Mouse (Mus musculus) cerebellum, adult 9-11 months (tissue): Measurements from ENCODE around the gene Fkbp5.
A peak's percentile ranks its signal among the peaks of the same experiment; 100 is the strongest.

Experiments
- DNase-seq: peaks from one replicate; pipeline ENCODE4 v3.0.0; 2022

Fkbp5 gene

DNA sequence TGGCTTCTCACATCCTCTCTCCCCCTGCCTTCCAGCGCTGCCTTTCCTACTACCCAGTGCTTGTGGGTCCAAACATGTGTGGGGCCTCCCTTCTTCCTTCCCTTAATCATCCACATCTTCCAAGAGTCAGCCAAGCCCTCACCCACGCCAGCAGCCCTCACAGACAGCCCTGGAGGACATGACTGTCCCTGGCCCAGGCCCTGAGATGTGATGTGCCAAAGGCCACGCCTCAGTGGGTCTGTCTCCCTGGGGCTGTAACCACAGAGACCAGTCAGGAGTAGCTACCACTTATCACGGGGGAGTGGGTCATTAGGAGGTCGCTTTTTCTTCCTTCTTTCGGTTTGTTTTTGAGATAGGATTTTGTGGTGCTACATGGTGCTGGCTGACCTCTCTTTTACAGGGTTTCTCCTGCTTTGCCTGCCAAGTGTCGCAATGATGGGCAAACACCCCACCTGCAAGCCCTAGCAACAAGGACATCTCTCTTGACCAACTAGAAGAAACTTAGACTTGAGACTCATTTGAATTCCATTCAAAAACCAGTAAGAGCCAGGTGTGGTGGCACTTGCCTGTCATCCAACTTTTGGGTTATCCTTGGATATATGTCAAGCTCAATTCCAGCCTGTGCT lies 15.0 kb downstream of the Fkbp5 start:
- no peak for DNase-seq

DNA sequence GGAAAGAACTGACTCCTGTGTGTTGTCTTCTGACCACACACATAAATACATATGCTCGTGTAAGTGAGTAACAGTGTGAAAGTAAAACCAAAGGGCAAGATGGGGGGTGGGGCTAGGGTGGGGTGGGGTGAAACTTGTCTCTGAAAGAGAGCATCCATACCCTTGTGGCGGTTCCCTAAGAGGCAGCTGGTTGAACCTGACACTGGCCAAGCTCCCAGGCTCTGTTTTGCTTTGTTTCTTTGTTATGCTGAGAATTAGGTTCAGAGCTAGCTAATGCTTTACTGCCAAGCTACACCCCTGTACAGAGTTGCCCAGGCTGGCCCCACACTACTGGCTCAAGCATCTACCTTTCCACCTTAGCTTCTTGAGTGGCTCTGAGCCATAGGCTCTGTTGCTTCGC lies 16.9 kb downstream of the Fkbp5 start:
- DNase-seq = no peak

DNA sequence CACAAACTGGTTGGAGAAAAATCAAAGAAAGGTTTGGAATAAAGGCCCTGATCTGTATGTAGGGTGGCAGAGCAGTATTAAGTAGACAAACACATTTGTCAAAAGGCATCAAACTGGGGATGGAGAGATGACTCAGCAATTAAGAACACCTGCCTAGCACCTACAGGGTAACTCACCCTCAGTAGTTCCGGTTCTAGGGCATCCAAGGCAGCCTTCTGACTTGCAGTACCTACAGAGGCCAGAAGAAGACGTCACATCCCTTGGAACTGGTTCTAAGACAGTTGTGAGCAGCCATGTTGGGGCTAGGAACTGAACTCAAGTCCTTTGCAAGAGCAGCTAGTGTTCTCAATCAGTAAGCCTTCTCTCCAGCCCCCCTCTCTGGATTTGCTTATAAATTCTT lies 18.1 kb downstream of the Fkbp5 start:
- DNase-seq = no peak

DNA sequence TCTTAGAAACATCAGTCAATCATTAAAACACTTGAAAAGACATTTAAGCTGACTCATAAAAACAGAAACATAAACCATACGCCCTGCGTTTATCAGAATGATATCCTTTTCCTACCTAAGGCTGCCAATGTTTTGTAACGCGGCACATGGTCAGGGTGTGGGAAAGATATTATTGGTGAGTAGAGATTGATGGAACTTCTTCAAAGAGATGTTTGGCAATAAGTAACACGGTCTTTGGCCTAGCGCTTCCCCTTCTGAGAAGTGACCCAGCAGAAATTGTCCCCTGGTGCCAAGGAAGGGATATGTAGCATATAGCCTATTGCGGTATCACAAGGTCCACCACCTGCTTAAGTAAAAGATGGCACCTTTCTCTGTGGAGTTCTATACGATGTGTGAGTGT lies 21.5 kb downstream of the Fkbp5 start:
- no peak for DNase-seq

DNA sequence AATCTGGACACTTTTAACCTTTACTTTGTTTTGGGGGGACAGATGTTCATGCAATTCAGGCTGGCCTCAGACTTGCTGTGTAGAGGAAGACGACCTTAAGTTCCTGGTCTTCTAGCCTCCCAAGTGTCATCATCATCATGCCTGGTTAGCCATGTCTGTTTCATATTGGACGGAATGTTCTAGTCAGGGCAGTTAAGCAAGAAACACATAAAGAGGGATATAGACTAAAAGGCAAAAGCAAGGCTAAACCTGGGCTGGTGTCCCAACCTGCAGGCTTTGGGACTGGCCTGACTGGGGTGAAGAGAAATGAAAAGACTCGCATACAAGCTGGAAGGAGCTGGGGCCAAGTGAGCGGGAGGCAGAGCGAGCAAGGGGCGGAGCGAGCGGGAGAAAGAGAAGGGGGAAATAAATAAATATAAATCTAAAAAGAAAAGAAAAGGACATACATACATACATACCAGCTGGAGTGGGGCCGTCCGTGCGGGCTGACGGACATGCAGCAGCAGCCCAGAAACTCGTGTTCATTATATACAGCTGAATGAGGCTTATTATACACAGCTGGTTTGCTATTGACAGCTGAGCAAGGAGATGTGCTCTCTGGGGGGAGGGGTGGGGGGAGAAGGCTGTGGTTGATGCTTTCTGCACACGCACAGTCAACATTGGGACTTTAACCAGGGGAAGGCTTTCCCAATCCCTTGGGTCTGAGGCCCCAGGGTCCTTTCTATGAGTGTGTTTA lies 26.1 kb downstream of the Fkbp5 start:
- no peak for DNase-seq

DNA sequence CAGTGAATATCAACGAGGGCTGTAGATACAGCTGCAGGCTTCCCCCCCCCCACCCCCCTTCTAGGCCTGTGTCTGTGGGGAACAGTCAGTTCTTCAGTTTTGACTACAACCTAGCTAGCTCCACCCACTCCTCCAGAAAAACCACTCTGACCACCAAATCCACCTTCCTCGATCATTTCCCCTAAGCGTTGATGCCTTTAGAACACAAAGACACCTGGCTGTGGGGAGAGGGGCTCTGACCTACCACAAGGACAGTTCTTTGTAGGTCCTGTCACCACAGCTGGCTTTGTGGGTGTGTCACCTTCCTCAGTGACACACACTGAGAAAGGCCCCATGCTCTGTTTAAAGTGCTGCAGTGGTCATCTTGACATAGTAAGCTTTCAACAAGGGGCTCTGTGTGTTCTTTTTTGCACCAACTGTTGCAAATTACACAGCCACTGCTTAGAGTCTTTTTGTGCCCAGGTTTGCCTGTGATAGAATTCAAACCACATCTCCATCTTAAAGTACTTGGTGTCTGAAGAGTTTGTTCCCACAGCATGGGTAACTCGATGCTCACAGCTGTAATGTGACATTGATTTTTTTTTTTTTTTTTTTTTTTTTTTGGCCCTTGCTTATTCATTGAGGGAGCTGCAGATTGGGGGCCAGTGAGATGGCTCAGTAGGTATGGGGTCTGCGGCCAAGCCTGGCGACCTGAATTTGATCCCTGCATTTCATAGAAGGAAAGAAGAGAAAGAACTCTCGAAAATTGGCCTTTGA lies 28.9 kb downstream of the Fkbp5 start:
- DNase-seq = no peak

DNA sequence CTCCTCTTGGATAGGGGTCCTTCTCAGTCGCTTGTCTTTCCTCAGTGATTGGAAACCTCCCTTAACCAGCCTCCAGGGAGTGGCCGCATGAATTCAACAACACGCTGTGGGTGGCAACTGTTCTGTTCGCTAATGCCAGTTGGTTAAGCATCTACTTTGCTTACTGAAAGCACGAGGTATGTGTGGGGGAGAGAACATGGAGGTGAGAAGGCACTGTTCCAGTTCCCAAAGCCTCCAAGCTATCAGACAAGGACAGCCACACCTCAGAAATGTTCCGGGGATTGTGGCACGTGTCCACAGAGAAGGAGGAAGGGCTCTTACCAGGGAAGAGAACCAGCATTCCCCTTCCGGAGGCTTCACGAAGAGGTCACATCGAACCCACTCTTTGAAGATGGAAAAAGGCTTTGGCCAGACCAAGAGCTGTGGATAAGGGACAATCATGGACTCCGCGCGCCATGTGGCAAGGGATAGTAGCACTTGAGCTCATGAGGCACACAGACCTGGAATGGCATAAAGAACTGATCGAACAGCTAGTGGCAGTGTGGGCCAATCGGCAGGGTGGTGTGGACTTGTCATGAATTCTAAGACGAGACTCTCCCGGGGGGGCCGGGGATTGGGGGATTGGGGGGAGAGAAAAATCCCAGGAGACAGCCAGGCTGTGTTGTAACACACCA lies 29.6 kb downstream of the Fkbp5 start:
- DNase-seq = peak; percentile 21

DNA sequence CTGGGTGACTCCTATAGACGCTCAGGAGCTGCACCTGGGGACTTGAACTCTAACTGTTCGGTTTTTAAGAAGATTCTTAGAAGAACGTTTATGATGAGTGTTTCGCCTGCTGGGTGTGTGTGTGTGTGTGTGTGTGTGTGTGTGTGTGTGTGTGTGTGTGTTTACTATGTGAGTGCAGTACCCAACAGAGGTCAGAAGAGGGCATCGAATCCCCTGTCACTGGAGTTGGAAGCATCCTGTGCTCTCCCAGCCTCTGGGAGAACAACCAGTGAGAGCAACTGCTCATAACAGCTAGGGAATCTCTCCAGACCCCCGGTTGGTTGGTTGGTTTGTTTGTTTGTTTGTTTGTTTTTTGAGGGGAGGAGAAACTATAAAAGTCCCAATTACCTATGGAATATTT lies 30.6 kb downstream of the Fkbp5 start:
- peak; percentile 26 for DNase-seq

DNA sequence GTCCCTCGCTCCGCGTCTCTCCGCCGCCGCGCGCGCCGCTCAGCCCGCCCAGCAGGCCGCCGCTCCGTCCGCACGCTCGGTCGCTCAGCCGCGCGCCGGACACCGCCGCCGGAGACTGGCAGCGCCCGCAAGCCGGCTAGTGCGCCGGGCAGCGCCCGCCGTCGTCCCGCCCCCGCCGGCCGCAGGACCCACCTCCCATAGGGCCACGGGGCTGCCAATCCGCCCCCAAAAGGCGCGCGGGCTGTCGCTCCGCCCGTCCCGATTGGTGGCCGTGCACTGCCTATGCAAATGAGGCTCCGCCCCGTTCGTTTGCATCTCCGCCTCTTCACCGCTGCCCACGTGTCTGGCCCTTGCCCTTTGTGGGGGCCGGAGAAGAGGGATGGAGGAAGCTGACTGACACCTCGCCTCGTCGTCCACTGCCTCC lies 31.3 kb downstream of the Fkbp5 start:
- DNase-seq = peak; percentile 97

DNA sequence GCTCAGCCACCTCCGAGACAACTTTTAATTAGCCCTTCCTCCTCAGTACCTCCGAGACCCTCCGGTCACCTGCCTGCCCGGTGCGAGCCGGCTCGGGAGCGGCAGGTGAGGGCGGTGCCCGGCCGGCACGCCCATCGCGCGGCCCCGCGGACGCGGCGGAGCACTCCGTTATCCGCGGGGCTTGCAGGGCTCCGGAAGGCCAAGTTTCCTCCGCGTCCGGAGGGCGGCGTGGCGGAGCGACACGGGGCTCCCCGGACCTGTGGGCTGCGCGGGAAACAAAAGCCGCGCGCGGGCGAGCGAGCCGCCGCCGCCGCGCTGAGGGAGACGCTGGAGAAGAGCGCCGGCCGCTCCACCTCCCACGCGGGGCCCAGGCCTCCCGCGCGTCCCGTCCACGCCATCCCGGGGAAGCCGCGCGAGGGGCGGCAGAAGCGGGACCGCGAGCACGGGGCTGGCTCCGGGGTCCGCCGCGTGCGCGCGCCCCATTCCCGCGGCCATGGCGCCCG lies 31.8 kb downstream of the Fkbp5 start:
- peak; percentile 40 for DNase-seq

DNA sequence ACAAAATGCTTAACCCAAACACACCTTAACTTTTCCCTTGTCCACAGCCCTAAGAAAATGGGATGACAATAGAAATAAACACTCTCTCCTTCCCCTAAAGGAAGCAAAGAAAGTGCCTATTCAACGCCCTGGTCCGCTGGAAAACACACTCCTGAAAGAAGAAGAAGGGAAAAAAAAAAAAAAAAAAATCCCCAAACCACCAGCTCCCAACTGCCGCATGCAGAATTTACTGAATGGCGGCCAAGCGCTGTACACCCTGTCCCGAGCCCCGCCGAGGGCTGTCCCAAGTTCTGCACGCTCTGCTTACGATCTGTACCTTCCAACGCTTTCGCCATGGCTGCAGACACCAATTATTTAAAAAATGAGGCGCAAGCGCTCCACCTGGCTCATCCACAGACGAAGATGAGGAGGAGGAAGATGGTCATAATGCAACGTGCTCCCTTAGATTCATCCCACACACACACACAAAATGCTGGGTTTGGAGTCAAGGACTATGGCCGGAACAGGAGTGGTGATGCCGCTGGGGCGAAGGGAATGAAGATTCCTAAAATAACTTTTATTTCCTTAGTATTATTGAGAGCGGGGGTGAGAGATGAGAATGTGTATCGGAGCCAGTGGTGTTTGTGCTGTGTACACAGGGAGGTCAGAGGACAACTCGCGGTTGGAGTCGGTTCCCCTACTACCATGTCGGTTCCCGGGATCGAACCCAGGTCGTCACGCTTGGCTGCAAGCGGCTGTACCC lies 32.5 kb downstream of the Fkbp5 start:
- DNase-seq = peak; percentile 27

DNA sequence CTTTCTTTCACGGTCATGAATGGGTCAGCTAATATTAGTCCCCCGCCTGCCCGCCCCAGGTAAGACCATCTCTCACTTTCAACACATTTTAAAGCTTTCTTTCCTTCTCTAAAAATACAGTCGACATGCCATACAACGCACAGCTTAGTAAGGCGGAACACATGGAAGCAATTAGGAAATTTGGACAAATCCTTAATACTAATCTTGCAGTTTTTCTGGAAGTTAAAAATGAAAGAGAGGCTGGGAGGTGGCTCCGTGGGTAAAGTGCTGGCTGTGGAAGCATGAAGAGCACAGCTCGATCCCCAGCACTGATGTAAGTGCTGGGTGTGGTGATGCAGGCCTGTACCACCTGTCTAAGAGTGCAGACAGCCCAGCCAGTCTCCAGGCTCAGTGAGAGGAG lies 39.9 kb downstream of the Fkbp5 start:
- DNase-seq = no peak

DNA sequence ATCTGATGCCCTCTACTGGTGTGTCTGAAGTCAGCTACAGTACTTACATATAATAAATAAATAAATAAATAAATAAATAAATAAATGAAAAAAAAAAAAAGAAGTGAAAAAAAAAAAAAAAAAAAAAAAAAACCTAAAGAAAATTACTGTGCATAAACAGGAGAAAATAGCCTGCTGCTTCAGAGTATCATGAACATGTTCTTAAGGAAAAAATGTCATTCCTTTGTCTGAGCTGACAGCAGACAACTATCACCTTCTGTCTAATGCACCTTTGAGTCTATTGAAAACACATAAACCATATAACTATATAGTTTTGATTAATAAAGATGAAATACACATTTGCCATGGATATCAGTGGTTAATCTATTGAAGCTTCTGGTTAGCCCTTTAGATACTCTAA lies 40.9 kb downstream of the Fkbp5 start:
- DNase-seq = no peak

DNA sequence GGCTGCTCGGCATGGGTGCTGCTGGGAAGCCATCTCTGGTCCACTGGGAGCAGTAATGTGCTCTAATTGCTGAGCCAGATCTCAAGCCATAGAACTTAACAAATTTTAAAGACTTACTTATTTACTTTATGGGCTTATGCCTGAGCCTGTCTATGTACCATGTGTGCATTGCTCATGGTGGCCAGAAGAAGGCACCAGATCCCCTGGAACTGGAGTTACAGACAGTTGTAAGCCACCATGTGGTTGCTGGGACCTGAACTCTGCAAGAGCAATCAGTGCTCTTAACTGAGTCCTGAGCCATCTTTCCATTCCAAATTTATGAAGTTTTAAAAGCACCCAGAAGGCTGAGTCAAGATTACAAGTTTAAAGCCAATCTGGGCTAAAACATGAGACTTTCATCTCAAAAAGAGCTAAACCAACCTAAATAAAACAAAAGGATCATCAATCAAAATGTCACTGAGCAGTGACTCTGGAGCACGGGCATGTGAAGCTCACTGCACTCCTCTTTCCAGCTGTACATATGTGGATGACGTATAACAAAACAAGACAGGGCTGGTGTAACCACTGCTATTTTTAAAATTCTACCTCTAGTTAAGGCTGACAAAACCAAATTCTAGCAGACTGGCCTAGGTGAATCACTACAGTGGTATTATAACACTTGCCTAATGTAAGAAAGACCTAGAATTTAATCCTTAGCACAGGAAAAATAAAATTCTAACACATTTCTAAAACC lies 41.6 kb downstream of the Fkbp5 start:
- DNase-seq = no peak

DNA sequence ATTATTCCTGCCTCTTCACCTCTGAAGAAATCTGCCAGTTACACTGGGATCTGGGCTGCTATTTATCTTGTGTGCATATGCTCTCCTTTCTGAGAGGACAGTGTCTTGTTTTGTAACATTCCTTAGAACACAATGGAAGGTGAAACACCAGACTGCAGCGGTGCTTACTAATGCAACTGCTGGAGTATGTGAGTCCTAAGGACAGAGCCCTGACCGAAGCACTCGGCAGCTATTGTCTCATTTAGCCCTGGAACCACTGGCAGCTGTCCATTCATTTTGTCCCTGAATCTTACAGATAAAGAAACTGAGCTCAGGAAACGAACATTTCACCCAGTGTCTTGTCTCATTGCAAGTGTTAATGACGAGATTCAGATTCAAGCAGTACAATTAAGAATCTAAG lies 44.6 kb downstream of the Fkbp5 start:
- DNase-seq = no peak

DNA sequence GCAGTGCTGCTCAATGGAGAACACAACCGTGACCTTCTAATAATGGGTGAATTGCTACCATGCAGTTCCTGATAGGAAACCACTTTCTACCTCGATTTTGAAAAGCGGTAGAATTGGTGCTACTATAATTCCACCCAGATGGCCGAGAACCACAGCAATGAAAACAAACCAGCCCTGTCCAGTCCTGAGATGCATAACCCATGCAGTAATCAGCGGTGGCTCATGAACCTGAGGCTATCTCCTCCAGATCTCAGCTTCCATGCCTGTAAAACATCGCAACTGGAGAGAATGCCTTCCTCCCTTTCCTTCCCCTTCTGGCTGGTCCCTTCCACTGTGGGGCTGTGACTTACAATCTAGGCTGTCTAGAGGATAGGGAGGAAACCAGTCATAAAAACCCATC lies 46.5 kb downstream of the Fkbp5 start:
- no peak for DNase-seq

DNA sequence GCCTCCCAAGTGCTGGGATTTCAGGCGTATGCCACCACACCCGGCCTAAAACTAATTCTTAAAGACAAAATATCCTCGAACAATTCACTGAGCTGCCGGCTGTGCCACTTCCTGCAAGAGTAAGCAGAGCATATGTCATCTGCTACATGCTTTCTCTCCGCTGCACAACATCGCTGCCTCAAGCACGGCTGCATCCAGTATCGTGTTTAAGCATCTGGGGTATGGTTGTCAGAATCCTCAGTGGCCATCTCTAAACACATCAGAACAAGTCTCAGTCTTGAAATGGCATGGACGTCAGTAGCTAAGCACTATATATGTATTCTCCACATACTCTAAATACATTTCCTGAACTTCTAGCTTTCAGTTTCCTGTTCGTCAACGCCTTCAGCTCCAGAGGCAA lies 49.6 kb downstream of the Fkbp5 start:
- DNase-seq = no peak

DNA sequence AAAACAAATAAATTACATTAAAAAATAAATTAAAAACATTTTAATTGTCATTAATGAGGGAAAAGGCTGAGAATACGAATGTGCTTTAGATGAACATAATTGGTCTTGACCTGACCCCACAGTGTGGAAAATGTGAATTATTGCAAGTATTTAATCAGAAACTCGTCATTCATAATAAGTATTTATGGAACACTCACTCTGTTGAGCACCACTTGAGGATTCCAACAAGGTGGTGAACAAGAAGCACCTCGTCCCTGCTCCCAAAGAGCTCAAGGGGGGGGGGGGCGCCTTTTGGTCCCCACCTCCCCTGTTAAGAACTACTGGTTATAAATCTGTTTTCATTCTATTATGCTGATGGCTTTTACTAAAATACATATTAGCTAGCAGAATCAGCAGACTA lies 51.4 kb downstream of the Fkbp5 start:
- DNase-seq = no peak

DNA sequence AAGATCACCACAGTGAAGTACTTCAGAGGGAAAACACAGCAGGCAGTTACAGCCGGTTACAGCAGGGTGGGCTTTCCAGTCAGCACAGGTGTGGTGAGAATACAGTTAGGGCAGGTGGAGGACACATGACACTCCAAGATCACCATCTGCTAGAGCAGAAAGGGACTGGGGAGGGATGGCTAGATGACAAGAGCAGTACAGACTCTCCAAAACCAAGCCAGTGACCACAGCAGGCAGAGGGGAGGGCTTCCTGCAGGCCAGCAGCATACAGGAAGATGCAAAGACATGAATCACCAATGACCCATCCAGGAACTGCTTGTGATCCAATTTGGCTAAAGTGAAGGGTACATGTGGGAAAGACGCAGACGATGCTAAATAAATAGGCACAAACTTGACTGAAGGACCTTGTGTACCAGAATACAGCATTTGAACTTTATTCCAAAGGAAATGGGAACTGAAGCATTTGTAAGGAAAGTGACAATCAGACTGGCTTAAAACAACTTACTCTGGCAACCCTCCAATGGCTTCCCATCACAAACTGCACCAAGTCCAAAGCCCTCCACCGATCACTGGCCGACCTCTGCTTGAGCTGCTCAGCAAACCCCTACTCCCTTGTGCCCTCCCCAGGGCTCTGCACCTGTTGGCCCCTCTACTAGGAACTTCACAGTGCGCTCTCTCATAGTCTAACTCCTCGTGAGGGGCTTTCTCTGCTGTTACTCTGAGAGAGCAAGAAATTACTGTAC lies 53.5 kb downstream of the Fkbp5 start:
- DNase-seq = no peak

DNA sequence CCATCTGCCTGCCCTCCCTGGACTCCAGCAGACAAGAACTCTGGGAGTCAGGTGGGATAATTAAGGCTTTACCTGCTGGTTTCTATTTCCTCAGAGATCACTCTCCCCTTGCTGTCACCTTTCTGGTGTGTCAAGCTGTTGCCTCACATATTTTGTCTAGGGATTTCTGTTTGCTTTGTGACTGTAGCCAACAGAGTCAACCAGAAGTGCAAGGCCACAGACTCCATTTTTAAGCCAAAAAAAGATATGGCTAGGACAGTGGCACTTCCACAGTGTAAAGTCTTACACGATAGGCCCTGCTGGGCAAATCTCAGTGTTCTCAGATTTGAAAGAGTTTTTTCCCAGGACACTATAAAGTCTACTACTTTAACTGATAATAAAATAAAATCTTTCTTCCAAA lies 56.9 kb downstream of the Fkbp5 start:
- DNase-seq = no peak

DNA sequence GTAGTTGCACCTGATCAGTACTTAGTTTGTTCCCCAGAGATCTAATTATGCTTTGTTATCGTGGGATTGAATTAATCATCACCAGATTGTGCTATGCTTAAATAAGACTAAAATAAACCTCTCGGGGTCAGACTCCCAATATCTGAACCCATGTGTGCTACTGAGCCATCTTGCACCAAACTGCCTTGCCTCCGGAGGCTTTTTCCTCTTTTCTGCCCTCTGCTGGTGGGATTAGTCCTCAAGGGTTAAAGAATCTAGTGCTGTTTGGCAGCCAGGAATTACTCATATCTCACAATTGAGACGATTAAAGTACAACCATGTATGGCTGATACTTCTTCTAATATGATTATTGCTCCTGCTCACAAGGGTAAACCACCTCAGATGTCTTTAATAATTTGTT lies 62.2 kb downstream of the Fkbp5 start:
- DNase-seq = no peak
